Mouse (Mus musculus) ES-Bruce4 (cell line): ENCODE measurements at regions not wholly inside any gene's neighbourhood (a gene's known extent, or its start where the extent isn't known, plus 50 kb on each side); places are given as distances from the start of the nearest gene placed in this dataset.

Experiments
- H3K27ac ChIP-seq: 2 replicates; pipeline ENCODE4 v1.5.1; 2012; ENCODE audit warnings: low read length, inconsistent platforms; ENCODE audit not compliant: insufficient read depth
- H3K27me3 ChIP-seq: 2 replicates; pipeline ENCODE4 v1.6.1; 2012; ENCODE audit warnings: mild to moderate bottlenecking, low read length, inconsistent platforms; ENCODE audit not compliant: control insufficient read depth, poor library complexity, insufficient read depth, severe bottlenecking
- H3K36me3 ChIP-seq: 2 replicates; pipeline ENCODE4 v1.6.1; 2012; ENCODE audit warnings: inconsistent platforms, mild to moderate bottlenecking, low read length, moderate library complexity; ENCODE audit not compliant: control insufficient read depth, poor library complexity, insufficient read depth, severe bottlenecking
- H3K4me1 ChIP-seq: one replicate; pipeline ENCODE4 v1.8.1; 2011; ENCODE audit warnings: low read length; ENCODE audit not compliant: control insufficient read depth, insufficient read depth
- H3K4me3 ChIP-seq: 2 replicates; pipeline ENCODE4 v1.5.1; 2011; ENCODE audit warnings: low read depth, mild to moderate bottlenecking, low read length
- H3K9ac ChIP-seq: 2 replicates; pipeline ENCODE4 v1.6.1; 2012; ENCODE audit warnings: low read depth, mild to moderate bottlenecking, inconsistent platforms; ENCODE audit not compliant: poor library complexity, severe bottlenecking
- H3K9me3 ChIP-seq: replicated peaks from 2 replicates; pipeline ENCODE4 v1.6.1; 2012; ENCODE audit warnings: mild to moderate bottlenecking, low read length, inconsistent platforms; ENCODE audit not compliant: control insufficient read depth, poor library complexity, insufficient read depth, severe bottlenecking
- CTCF ChIP-seq: IDR thresholded peaks from one replicate; pipeline ENCODE4 v1.8.1; 2011; ENCODE audit warnings: low read depth, low read length
- EP300 ChIP-seq: IDR thresholded peaks from 2 replicates; pipeline ENCODE4 v1.6.1; 2011; ENCODE audit warnings: low read depth, low read length; ENCODE audit not compliant: insufficient read depth
- POLR2A ChIP-seq: IDR thresholded peaks from one replicate; pipeline ENCODE4 v1.8.1; 2011; ENCODE audit warnings: low read length; ENCODE audit not compliant: insufficient read depth

DNA sequence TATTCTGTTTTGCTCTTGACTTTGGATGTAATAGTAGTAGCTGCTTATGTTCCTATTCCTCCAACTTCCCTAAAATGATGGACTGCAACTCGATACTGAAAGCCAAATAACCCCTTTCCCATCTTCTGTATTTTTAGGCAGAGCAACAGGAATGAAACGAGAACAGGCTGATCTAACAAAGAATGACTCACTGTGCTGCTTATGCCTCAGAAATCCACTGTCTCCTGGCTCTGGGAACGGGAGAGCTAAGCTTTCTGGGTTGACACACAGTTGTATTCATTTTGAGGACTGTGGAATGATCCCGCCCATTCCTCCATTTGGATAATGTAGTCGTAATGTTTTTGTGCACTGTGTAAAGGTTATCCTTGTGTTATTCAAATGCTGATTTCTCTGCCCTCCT lies 82.6 kb upstream of the Mon1b start:
- Histone ChIP-seq H3K9me3 (no peaks in the 10 kb centered on the region; the same call in 1 of the 2 replicates), H3K27me3 (no peaks in the 10 kb centered on the region), H3K4me3 (no peak overlapping the region), H3K36me3 (no peaks in the 10 kb centered on the region), H3K4me1 (no peaks in the 10 kb centered on the region), H3K27ac (no peak overlapping the region), H3K9ac (no peak overlapping the region)
- no peak for TF ChIP-seq POLR2A
- TF ChIP-seq CTCF: no peak
- TF ChIP-seq EP300: no peak

GRCm38 (mm10) chr8:113554700-113555455 lies 80.5 kb upstream of the Mon1b start:
- TF ChIP-seq CTCF (no peak), EP300 (no peak), POLR2A (no peak)
- Histone ChIP-seq H3K9me3 (no peaks in the 10 kb centered on the region), H3K9ac (no peak overlapping the region), H3K4me1 (no peaks in the 10 kb centered on the region), H3K27ac (no peak overlapping the region), H3K36me3 (no peaks in the 10 kb centered on the region), H3K27me3 (no peaks in the 10 kb centered on the region), H3K4me3 (no peak overlapping the region)

DNA sequence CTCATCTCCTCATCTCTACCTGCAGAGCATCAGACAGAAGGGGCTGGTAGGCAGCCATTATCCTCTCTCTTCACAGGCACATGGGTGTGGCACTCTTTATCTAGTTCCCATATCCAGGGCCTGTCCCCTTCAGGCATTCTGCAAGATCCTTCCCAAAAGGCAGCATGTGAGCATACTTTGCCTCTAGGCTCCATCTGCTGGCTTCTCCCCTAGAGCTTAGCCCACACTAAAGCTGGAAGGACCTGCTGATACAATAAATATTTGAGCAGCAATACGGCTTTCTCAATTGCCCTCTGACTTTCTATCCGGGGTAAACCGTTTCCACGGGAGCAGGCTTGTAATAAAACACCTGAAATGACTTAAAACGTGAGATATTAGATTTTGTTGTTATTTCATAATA lies 78.4 kb upstream of the Mon1b start:
- Histone ChIP-seq H3K27ac (no peak overlapping the region), H3K9me3 (0 out of 2 replicates have a peak, but pooled peaks cover 6% of the 10 kb centered on the region), H3K36me3 (no peaks in the 10 kb centered on the region), H3K4me1 (no peaks in the 10 kb centered on the region), H3K27me3 (no peaks in the 10 kb centered on the region), H3K9ac (no peak overlapping the region), H3K4me3 (no peak overlapping the region)
- TF ChIP-seq CTCF (no peak), EP300 (no peak), POLR2A (no peak)

GRCm38 (mm10) chr8:113581098-113581497 lies 54.3 kb upstream of the Mon1b start:
- no peak overlapping the region for H3K4me3 ChIP-seq
- TF ChIP-seq POLR2A: no peak
- no peak for TF ChIP-seq EP300
- no peak for TF ChIP-seq CTCF
- no peaks in the 10 kb centered on the region for H3K36me3 ChIP-seq
- H3K9ac ChIP-seq: no peak overlapping the region
- no peak overlapping the region for H3K27ac ChIP-seq
- H3K4me1 ChIP-seq: no peaks in the 10 kb centered on the region
- H3K27me3 ChIP-seq: no peaks in the 10 kb centered on the region
- peaks cover 3% of the 10 kb centered on the region for H3K9me3 ChIP-seq

DNA sequence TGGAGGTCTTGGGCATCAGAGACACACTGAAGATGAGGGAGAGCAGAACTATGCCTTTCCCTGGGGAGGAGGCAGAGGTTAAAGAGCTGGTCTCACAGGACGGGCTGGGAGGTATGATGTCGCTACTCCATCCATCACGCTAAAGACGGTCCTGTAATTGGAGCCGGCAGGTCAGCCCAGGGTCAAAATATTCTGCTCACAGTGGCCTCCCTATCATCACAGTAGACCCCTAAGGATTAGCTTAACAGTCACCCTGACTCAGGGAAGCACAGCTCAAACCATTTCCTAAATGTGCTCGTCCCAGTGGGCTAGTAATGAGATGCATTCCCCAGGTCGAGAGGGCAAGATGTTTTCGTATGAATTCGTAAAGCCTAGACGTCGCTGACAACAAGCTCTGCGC lies 53.7 kb upstream of the Mon1b start:
- Histone ChIP-seq H3K4me3 (no peak overlapping the region), H3K36me3 (no peaks in the 10 kb centered on the region), H3K9me3 (peaks cover 3% of the 10 kb centered on the region), H3K27me3 (no peaks in the 10 kb centered on the region), H3K9ac (no peak overlapping the region), H3K4me1 (no peaks in the 10 kb centered on the region), H3K27ac (no peak overlapping the region)
- no peak for TF ChIP-seq EP300

DNA sequence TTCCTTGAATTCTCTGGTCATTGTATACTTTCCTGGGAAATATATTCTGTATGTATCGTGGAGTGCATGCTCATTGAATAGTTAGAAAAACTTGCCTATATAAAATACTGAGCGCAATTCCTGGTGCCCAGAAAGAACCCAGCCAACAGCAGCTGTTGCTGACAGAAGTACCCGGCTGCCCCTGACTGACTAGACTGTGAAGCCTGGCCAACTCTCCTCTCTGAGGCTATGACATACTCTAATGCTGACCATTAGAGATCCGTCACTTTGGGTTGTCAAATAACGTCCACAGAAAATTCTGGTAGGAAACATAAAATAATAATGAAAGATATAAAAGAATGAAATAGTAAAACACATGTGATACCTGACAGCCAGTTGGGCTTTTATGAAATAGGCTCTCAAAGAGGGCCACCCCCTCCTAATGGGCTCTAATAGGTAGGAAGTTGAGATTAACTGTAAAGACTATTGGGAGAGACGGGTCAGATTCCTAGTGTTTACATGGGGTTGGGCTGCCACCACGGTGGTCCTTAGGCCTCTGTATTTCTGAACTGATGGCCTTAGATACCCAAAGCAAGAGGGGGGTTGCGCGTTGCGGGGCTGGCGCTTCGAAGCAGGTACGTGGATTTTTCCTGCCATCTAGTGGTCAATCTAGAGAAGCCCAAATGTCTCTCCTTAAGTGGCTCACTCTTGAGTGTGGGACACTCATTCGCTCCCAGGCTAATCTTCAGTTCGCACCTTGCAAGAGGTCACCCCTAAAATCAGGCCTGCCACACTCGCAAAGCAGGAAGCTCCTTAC lies 53.0 kb upstream of the Mon1b start:
- Histone ChIP-seq H3K27me3 (no peaks in the 10 kb centered on the region), H3K9ac (no peak overlapping the region), H3K9me3 (no peaks in the 10 kb centered on the region; the same call in 1 of the 2 replicates), H3K4me1 (no peaks in the 10 kb centered on the region), H3K36me3 (no peaks in the 10 kb centered on the region), H3K27ac (no peak overlapping the region), H3K4me3 (no peak overlapping the region)
- TF ChIP-seq CTCF (peak; percentile 68), EP300 (no peak)
